Mouse (Mus musculus) heart, adult 9 months (tissue): Measurements from ENCODE around the gene 2010111I01Rik.

Experiments used
- DNase-seq, 2 experiments: peaks; one replicate each; pipeline ENCODE4 v3.0.0; 2022; ENCODE audit warnings: low spot score in 2 of 2

2010111I01Rik gene

GRCm38 (mm10) chr13:62955997-62956396, 8.7 kb upstream of the 2010111I01Rik start:
- peak; percentile 23 to 44 for DNase-seq

- DNase-seq = no peak
Observed at GRCm38 (mm10) chr13:62956776-62957175, 7.9 kb upstream of the 2010111I01Rik start.

GRCm38 (mm10) chr13:62963358-62963757, 1.3 kb upstream of the 2010111I01Rik start:
- no peak for DNase-seq

GRCm38 (mm10) chr13:62968223-62968622, 3.5 kb downstream of the 2010111I01Rik start:
- no peak for DNase-seq

GRCm38 (mm10) chr13:62970515-62971269, 6.0 kb downstream of the 2010111I01Rik start:
- peak; percentile 33 to 56 for DNase-seq

GRCm38 (mm10) chr13:62972403-62972802, 7.7 kb downstream of the 2010111I01Rik start:
- DNase-seq = no peak

- no peak for DNase-seq
Observed at GRCm38 (mm10) chr13:62973111-62973510, 8.4 kb downstream of the 2010111I01Rik start.

- DNase-seq = peak in 1 of 2 experiments; percentile 37
Observed at GRCm38 (mm10) chr13:62978104-62978503, 13.4 kb downstream of the 2010111I01Rik start.

GRCm38 (mm10) chr13:62978784-62979183, 14.1 kb downstream of the 2010111I01Rik start:
- DNase-seq = no peak

- DNase-seq = no peak
Observed at GRCm38 (mm10) chr13:62979215-62979614, 14.5 kb downstream of the 2010111I01Rik start.

- DNase-seq = peak in 1 of 2 experiments; percentile 14
Observed at GRCm38 (mm10) chr13:62980131-62980530, 15.4 kb downstream of the 2010111I01Rik start.

- no peak for DNase-seq
Observed at GRCm38 (mm10) chr13:62984485-62984884, 19.8 kb downstream of the 2010111I01Rik start.

- DNase-seq = no peak
Observed at GRCm38 (mm10) chr13:62989891-62990490, 25.3 kb downstream of the 2010111I01Rik start.

- DNase-seq = no peak
Observed at GRCm38 (mm10) chr13:62993543-62994477, 29.1 kb downstream of the 2010111I01Rik start.

- no peak for DNase-seq
Observed at GRCm38 (mm10) chr13:62996767-62997166, 32.1 kb downstream of the 2010111I01Rik start.

- peak; percentile 5 to 20 for DNase-seq
Observed at GRCm38 (mm10) chr13:63007491-63007890, 42.8 kb downstream of the 2010111I01Rik start.

- no peak for DNase-seq
Observed at GRCm38 (mm10) chr13:63010345-63011090, 45.8 kb downstream of the 2010111I01Rik start.

GRCm38 (mm10) chr13:63014353-63014752, 49.7 kb downstream of the 2010111I01Rik start:
- DNase-seq = no peak

- DNase-seq = no peak
Observed at GRCm38 (mm10) chr13:63015362-63015761, 50.7 kb downstream of the 2010111I01Rik start.

- DNase-seq = no peak
Observed at GRCm38 (mm10) chr13:63016056-63016455, 51.4 kb downstream of the 2010111I01Rik start.
